ENCODE assay signal across 8 mouse cellular contexts in genomic region chr7:46795287-46796205, GRCm38 (mm10). TPM values are rescaled to one million over a fixed set of nuclear protein-coding genes. Genes with fewer than 3 reads are reported as not detected.
DNase-seq lines count a peak whose midpoint lies in the region; ATAC-seq and TF ChIP-seq lines count a peak whose summit lies in the region.

TSS of gene Hps5 (minus strand) at chr7:46796064.
TSS of gene Gtf2h1 (plus strand) at chr7:46796103.

- peaks cover 2% of the 10 kb centered on the region for H3K4me1 ChIP-seq in bone marrow, adult 2 months (ENCODE audit: control insufficient read depth, insufficient read depth, low read length)
- peaks cover 17% of the 10 kb centered on the region for H3K4me1 ChIP-seq in embryonic facial prominence, embryonic 15.5 days
- H3K4me1 ChIP-seq in kidney, embryonic 14.5 days (ENCODE audit: control insufficient read depth, insufficient read depth, low read length): peaks cover 24% of the 10 kb centered on the region
- peaks cover 20% of the 10 kb centered on the region for H3K4me1 ChIP-seq in limb, embryonic 15.5 days

- peak within 1 kb of the TSS; percentile 90 for H3K27ac ChIP-seq in bone marrow, adult 2 months (ENCODE audit: control insufficient read depth, insufficient read depth, low read depth, low read length, poor library complexity)
- peak within 1 kb of the TSS; percentile 89 for H3K27ac ChIP-seq in embryonic facial prominence, embryonic 15.5 days (replicated peaks)
- H3K27ac ChIP-seq in kidney, embryonic 14.5 days (ENCODE audit: low read depth, low read length): peak within 1 kb of the TSS; percentile 84
- H3K27ac ChIP-seq in limb, embryonic 15.5 days: peak within 1 kb of the TSS; percentile 85

- no peaks in the 10 kb centered on the region for H3K27me3 ChIP-seq in embryonic facial prominence, embryonic 15.5 days
- no peaks in the 10 kb centered on the region for H3K27me3 ChIP-seq in kidney, embryonic 14.5 days (ENCODE audit: control insufficient read depth, insufficient read depth, low read length)
- no peaks in the 10 kb centered on the region for H3K27me3 ChIP-seq in limb, embryonic 15.5 days

- peak within 1 kb of the TSS; percentile 88 for H3K9ac ChIP-seq in embryonic facial prominence, embryonic 15.5 days
- H3K9ac ChIP-seq in kidney, embryonic 14.5 days (ENCODE audit: low read depth, low read length): peak within 1 kb of the TSS; percentile 91
- peak within 1 kb of the TSS; percentile 78 for H3K9ac ChIP-seq in limb, embryonic 15.5 days

- 0 out of 2 replicates have a peak, but pooled peaks cover 4% of the 10 kb centered on the region for H3K36me3 ChIP-seq in embryonic facial prominence, embryonic 15.5 days
- peaks cover 12% of the 10 kb centered on the region for H3K36me3 ChIP-seq in kidney, embryonic 14.5 days (ENCODE audit: control insufficient read depth, insufficient read depth, low read length)
- peaks cover 15% of the 10 kb centered on the region for H3K36me3 ChIP-seq in limb, embryonic 15.5 days

- TF ChIP-seq CTCF in bone marrow, adult 2 months (IDR thresholded peaks at IDR 0.05; ENCODE audit: control insufficient read depth, insufficient read depth, low read length): no peak

- H3K4me3 ChIP-seq in bone marrow, adult 2 months (replicated peaks; ENCODE audit: control insufficient read depth, low read depth, low read length): peak within 1 kb of the TSS; percentile 89
- H3K4me3 ChIP-seq in embryonic facial prominence, embryonic 15.5 days (replicated peaks): peak within 1 kb of the TSS; percentile 93
- H3K4me3 ChIP-seq in kidney, embryonic 14.5 days (ENCODE audit: low read length): peak within 1 kb of the TSS; percentile 99
- H3K4me3 ChIP-seq in limb, embryonic 15.5 days: peak within 1 kb of the TSS; percentile 92

- DNase-seq in 416B (ENCODE audit: low read depth): peak; percentile 98
- peak; percentile 96 to 97 for DNase-seq in heart, adult 9 months (ENCODE audit: low spot score in 2 of 2)
- peak; percentile 91 to 97 for DNase-seq in monocyte, adult 2 months (ENCODE audit: low read depth in 1 of 2, low spot score in 2 of 2)
- DNase-seq in spleen, postnatal 36 days (ENCODE audit: low spot score in 2 of 2): peak; percentile 98

- WGBS in bone marrow, adult 2 months: under 1% methylated on average over 75 of the region's 75 CpGs
- WGBS in embryonic facial prominence, embryonic 15.5 days: under 1% methylated on average over 72 of the region's 75 CpGs
- WGBS in kidney, embryonic 14.5 days: under 1% methylated on average over 75 of the region's 75 CpGs
- WGBS in limb, embryonic 15.5 days: under 1% methylated on average over 74 of the region's 75 CpGs

- peak within 1 kb of the TSS; percentile 89 for H3K4me2 ChIP-seq in embryonic facial prominence, embryonic 15.5 days (replicated peaks)
- H3K4me2 ChIP-seq in kidney, embryonic 14.5 days (replicated peaks; ENCODE audit: low read depth, low read length): peak within 1 kb of the TSS; percentile 70
- peak within 1 kb of the TSS; percentile 87 for H3K4me2 ChIP-seq in limb, embryonic 15.5 days

- TF ChIP-seq POLR2A in bone marrow, adult 2 months (IDR thresholded peaks at IDR 0.05; ENCODE audit: borderline replicate concordance, control insufficient read depth, low read depth, low read length): peak; percentile 55; the same call in 1 of the 2 replicates

- ATAC-seq in embryonic facial prominence, embryonic 15.5 days (ENCODE audit: insufficient number of reproducible peaks, low FRiP score, low TSS enrichment, low read depth): peak; percentile 97
- peak; percentile 98 for ATAC-seq in kidney, embryonic 14.5 days (ENCODE audit: low FRiP score, low TSS enrichment)
- ATAC-seq in limb, embryonic 15.5 days (ENCODE audit: insufficient number of reproducible peaks, low FRiP score, low TSS enrichment, low read depth): peak; percentile 97

- no peaks in the 10 kb centered on the region for H3K9me3 ChIP-seq in embryonic facial prominence, embryonic 15.5 days (replicated peaks)
- H3K9me3 ChIP-seq in kidney, embryonic 14.5 days (ENCODE audit: control insufficient read depth, low read length): no peaks in the 10 kb centered on the region
- no peaks in the 10 kb centered on the region for H3K9me3 ChIP-seq in limb, embryonic 15.5 days

RNA-seq across cellular contexts. Expression of gene Hps5, which starts in this region (rescaled TPM):
- polyA plus RNA-seq in bone marrow, adult 2 months (2011; ENCODE audit: insufficient read depth, insufficient read length, low replicate concordance, missing spikeins): 6.0 and 19.3 TPM in 2 replicates
- polyA plus RNA-seq in embryonic facial prominence, embryonic 15.5 days (2015; fragmentation: Nextera tagmentation; extraction: Ambion mirVana): 21.2 and 23.4 TPM in 2 replicates
- 11.1 and 25.6 TPM in 2 replicates for polyA plus RNA-seq in kidney, embryonic 14.5 days (2014; fragmentation: Nextera tagmentation; extraction: Ambion mirVana)
- polyA plus RNA-seq in limb, embryonic 15.5 days (2015; fragmentation: Nextera tagmentation; extraction: Ambion mirVana): 20.8 and 23.2 TPM in 2 replicates

RNA-seq across cellular contexts. Expression of gene Gtf2h1, which starts in this region (rescaled TPM):
- polyA plus RNA-seq in bone marrow, adult 2 months (2011; ENCODE audit: insufficient read depth, insufficient read length, low replicate concordance, missing spikeins): 16.0 and 20.0 TPM in 2 replicates
- polyA plus RNA-seq in embryonic facial prominence, embryonic 15.5 days (2015; fragmentation: Nextera tagmentation; extraction: Ambion mirVana): 47.1 and 48.5 TPM in 2 replicates
- 37.0 and 43.2 TPM in 2 replicates for polyA plus RNA-seq in kidney, embryonic 14.5 days (2014; fragmentation: Nextera tagmentation; extraction: Ambion mirVana)
- 49.8 and 52.4 TPM in 2 replicates for polyA plus RNA-seq in limb, embryonic 15.5 days (2015; fragmentation: Nextera tagmentation; extraction: Ambion mirVana)

Comparison
In these comparisons a context has a peak if more than half of its experiments do, and no peak if none do; other contexts are left out.
1. Peak in every context shown above with its lines: DNase-seq, ATAC-seq, H3K4me3 ChIP-seq and H3K27ac ChIP-seq.